Mouse (Mus musculus): ENCODE data around the gene Gm28230.

DNA sequence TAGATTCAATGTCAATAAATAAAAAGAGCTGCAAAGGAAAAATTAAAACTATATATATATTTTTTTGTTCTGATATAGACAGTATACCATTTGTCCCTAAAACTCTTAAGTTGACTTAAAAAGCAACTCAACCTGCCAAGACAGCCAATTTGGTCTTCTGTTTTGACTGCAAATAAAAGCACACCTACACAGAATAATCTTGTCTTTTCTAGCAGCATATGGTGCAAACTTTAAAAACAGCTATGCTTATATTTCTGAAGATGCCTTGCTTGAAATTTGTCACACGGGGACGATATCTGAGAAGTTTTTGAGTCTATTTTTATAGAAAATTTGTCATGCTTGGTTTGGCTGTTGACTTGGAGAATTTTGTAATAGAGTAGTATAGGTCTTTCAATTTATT, 47.8 kb downstream of the Gm28230 start:
- TF ChIP-seq CTCF (IDR thresholded peaks at IDR 0.05; ENCODE audit: insufficient read depth, low read depth, low read length): no peak
- no peak for TF ChIP-seq POLR2A (IDR thresholded peaks at IDR 0.05; ENCODE audit: insufficient read depth, low read depth, low read length)
